Mouse (Mus musculus) spleen, embryonic (tissue): ENCODE measurements around the gene 1700001K19Rik.

ENCODE experiments used
- CTCF ChIA-PET: fragments of 350-600 bp; sonication (Branson Sonifier 250); formaldehyde crosslinking; loops from one replicate; lab custom pipeline; 2022; lab: Charles Lee

The 1700001K19Rik gene

DNA sequence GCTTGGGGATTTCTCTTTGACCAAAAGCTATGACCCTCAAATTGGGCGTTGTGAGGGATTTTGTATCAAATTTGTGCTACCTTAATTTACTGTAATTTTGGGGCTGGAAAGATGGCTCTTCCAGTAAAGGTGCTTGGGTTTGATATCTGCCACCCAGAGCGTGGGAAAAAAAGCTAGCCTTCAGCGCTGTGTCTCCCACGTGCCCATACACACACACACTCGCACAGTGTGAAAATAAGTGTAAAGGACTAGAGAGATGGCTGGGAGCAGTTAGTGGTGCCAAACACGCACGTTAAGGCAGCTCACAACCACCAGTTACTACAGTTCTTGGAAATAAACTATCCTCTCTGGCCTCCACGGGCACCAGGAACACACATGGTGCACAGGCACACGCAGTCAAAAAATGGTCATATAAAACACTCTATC lies 14.6 kb upstream of the 1700001K19Rik start:
- CTCF ChIA-PET: interaction anchor here (1.3 kb wide), 1 partner anchor 146 kb away, joined by 3 read pairs; no protein-coding TSS in a partner anchor

DNA sequence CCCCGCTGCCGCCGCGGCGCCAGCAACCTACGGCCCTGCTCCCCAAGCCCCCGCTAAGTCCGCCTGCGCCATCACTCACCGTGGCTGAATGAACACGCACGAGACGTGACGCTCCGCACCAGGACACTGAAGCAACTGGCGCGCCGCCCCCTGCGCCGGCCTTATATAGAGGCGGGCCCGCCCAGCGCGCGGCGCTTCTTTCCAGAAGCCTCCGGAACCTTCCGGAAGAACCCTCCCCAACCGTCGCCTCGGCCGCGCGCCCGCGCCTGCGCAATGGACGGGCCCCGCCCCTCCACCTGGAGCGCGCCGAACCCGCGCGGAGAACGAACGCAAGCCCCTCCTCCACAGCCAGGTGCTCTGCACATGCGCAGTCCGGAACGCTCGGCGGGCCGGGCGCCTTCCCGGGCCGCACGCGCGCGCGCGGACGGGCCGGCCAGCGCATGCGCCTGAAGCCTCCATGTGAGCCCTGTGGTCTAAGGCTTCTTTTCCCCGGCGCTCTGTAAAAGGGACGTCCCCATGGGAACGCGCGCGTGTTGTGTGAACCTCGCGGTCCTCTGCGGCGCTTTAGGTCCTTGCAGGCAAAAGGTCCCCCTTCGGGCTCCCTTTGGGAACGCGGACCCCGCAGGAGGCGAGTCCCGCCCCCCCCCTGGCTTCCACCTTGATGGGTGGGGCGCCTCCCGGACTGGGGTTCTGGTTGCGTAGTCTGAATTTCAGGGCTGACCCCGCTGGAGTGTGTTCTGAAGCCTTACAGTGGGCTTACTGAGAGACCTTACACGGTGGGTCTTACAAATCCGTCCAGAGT lies 14.0 kb upstream of the 1700001K19Rik start:
- CTCF ChIA-PET: interaction anchor here (0.5 to 1.3 kb wide), 2 partner anchors 85 to 147 kb away, joined by 3 to 5 read pairs; no protein-coding TSS in a partner anchor

DNA sequence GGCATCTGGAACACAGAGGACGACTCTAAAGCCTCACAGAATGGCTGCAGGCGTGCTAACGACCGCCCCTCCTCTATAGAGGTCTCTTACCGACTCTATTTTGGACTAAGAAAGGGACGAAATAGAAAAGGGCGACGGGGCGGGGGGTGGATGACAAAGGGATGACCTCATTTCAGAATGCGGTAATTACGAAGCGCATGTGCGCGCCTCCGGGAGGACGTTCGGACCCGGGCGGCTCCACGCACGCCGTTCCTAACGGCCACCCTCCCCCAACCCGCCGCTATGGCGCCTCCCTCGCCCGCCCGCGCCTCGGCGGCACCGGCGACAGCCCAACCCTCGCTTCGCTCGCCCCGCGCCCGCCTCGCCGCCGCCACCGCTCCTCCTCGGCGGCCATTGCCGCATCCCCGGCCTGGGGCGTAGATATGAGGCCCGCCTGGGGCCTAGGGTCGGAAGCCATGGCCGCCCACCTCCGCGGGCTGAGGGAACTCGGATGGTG lies 13.3 kb upstream of the 1700001K19Rik start:
- CTCF ChIA-PET: no interaction called here

DNA sequence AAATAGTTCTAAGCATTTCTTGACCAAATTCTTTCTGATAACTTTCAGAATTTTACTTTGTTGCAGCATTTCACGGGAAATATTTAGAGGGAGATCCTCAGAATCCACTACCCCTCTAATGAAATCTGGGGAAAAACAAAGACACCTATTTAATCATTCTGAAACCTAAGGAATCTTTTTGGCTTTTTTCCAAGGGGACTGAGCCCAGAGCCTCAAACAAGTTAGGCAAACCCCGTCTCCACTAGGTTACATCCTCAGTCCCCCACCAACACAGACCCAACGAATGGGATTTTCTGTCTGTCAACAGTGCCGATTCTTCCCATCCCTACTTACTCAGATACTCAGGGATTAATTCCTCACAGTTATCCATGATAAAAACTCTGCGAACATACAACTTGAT lies 11.0 kb upstream of the 1700001K19Rik start:
- CTCF ChIA-PET: interaction anchor here (0.6 kb wide), 1 partner anchor 17 kb away, joined by 3 read pairs; no protein-coding TSS in a partner anchor

DNA sequence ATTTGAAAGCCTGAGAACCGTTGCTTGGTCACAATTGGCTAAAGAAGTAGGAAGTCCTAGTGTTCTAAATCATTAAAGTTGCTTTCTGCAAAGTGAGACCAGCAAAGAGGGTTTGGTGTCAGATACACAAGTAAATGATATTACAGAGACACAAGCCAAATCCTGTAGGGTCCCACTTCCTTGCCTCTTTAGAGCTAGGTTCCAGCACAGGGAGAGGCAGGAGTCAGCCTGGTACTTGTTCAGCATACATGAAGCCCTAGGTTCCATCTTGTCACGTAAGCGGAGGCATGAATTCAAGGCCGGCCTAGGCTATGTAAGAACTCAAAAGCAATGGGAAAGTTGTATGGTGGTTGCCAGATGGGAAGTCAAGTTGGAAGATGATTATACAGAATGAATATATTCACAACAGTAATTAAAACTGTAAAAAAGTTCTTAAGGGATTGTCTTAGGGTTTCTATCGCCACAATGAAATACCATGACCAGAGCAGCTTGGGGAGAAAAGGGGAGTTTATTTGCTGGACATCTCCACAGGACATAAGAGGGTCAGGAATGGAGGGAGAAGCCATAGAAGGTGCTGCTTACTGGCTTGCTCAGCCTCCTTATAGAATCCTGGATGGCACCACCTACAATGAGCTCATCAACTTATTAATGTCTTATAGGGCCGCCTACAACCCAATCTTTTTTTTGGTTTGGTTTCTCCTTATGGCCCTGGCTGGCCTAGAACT lies 7.7 kb upstream of the 1700001K19Rik start:
- CTCF ChIA-PET: interaction anchor here (0.6 kb wide), 1 partner anchor 36 kb away, joined by 6 read pairs; no protein-coding TSS in a partner anchor

DNA sequence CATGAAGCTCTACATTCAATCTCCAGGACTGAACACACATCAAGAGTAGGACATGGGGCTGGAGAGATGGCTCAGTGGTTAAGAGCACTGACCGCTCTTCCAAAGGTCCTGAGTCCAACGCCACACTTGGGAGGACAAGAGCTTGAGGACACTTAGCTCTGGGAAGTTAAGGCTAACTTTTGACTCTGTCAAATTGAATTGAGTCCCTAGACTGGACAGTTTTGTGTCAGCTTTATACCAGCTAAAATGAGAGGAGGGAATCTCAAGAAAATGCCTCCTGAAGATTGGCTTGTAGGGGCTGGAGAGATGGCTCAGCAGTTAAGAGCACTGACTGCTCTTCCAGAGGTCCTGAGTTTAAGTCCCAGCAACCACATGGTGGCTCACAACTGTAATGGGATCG lies 6.5 kb upstream of the 1700001K19Rik start:
- CTCF ChIA-PET: interaction anchor here (0.6 kb wide), 1 partner anchor 335 kb away, joined by 5 read pairs; no protein-coding TSS in a partner anchor

DNA sequence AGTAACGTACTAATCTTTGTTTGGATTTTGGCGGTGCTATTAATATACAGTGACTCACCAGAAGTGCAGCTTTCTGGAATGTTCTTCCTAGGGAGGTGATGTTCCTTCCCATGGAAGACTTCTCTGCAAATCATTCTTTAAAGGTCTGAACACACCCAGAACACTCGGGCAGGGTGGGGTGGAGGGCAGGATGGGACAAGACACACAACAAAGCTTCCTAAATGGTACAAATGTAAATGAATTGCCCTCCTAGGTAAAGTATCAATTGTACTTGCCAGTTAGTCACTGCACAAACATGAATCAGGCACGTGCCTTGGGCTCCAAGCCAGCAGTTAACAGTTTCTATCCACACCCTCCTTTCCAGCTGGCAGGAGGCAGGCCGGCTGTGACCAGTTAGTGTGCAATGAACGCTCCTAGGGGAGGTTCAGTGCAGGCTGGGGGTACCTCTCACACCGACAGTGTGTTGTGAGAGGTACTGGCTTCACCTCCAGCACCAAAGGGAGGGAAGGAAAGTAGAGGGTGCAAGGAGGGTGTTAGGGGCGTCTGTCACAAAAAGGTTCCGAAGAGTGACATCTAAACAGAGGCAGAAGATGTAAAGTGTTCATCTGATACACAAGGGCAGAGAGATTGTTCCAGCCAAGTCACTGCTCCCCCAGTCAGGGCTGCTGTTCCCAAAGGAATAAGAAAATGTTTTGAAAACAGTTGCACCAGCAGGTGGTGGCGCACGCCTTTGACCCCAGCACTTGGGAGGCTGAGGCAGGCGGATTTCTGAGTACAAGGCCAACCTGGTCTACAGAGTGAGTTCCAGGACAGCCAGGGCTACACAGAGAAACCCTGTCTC lies 5.7 kb upstream of the 1700001K19Rik start:
- CTCF ChIA-PET: interaction anchor here (0.6 kb wide), 1 partner anchor 336 kb away, joined by 5 read pairs; no protein-coding TSS in a partner anchor

DNA sequence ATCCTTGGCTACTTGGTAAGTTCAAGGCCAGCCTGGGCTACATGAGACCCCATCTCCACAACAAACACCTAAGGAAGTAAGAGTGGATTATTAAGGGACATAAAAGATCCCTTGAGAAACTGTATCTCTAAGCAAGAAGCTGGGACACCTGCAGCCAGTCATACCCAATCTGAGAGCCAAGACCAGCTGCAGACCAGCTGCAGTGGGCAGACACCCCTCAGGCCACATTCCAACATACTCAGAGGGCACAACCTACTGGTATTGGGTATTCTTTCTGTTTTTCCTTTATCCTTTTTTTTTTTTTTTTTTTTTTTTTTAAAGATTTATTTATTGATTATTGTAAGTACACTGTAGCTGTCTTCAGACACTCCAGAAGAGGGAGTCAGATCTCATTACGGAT lies 1.2 kb upstream of the 1700001K19Rik start:
- CTCF ChIA-PET: interaction anchor here (0.6 kb wide), 1 partner anchor 82 kb away, joined by 5 read pairs; no protein-coding TSS in a partner anchor

DNA sequence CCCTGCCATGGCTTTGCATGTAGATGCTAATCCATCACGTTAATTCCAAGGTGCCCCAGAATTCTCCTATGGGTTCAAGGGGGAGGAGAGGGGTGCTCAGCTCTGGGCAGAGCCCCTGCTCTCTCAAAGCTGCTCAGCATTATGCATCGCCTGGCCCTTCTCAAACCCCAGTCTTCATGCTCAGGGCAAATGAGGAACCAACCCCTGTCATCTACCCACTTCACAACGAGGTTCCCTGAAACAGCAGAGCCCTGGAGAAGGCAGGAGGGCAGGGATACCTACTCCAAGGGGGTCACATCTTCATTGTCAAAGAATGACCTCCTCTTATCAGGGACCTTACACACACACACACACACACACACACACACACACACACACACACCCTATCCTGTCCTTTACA lies 541 bp downstream of the 1700001K19Rik start:
- CTCF ChIA-PET: no interaction called here

DNA sequence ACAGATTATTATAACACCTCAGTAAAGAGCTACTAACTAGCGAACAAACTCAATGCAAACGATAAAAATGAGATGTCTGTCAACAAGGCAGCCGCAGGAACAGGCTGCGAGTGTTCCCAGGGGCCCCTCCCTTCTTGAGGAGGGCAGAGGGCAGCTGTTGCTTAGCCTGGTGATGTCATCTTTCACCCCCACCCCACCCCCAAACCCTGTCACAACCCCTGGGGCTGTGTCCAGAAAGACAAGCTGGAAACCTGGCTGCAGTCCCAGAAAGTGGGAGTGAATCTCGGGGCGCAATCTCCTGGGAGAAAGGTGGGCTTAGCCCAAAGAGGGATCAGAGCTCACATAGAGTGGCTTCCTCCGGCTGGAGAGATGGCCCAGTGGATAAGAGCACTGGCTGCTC lies 1.2 kb downstream of the 1700001K19Rik start:
- CTCF ChIA-PET: no interaction called here

DNA sequence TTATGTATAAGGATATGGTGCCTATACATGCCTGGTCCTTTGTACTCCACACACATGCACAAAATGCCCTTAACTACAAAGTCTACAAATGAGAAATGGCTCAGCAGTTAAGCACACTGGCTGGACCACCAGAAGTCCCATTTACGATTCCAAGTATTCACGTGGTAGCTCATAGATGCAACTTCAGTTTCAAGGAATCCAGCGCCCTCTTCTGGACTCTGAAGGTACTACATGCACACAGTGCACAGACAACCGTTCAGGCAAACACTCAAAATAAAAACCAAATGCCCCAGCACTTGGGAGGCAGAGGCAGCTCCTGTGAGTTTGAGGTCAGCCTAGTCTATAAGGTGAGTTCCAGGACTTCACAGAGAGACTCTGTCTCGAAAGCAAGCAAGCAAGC lies 8.2 kb downstream of the 1700001K19Rik start:
- CTCF ChIA-PET: no interaction called here

DNA sequence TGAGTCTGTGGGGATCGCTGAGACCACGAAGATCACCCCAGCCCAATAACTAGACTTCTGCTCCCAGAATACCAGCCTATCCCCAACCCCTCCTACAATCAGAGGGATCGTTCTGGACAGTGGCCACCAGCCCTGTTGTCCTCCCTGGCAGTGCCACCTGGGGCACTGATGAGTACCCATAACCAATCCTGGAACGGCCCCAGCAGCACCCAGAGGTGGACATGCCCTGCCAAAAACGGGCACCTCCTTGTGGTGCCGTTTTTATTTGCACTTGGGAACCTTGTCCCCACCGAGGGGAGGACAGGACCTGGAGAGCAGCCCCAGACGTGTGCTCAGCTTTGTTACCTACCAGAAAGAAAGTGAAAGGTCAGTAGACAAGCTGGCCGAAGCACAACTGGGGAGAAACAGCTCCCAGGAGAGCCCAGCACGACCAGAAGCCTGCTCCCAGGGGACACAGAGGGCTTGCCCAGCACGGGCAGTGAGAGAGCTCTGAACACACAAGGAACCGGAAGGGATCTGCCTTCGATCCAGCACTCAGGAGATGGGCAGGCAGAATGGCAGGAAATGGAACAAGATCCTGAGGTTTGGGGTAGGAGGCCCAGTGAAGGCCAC lies 14.8 kb downstream of the 1700001K19Rik start:
- CTCF ChIA-PET: interaction anchor here (0.7 kb wide), 1 partner anchor 33 kb away, joined by 7 read pairs; no protein-coding TSS in a partner anchor

DNA sequence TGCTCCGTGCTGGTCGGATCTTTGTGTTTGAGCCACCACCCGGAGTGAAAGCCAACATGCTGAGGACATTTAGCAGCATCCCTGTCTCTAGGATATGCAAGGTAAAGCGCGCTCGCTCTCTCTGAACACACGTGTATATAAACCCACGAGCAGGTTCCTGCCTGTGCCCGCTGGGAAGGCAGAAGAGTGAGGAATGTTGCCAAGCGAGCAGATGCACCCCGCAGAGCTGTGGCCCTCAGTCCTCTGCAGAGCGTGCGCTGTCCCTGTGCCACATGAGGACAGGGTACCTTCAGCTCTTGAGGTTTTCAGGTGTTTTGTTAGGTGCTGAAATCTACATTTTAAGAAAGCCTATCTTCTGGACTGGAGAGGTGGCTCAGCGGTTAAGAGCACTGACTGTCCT lies 20.7 kb downstream of the 1700001K19Rik start:
- CTCF ChIA-PET: no interaction called here

DNA sequence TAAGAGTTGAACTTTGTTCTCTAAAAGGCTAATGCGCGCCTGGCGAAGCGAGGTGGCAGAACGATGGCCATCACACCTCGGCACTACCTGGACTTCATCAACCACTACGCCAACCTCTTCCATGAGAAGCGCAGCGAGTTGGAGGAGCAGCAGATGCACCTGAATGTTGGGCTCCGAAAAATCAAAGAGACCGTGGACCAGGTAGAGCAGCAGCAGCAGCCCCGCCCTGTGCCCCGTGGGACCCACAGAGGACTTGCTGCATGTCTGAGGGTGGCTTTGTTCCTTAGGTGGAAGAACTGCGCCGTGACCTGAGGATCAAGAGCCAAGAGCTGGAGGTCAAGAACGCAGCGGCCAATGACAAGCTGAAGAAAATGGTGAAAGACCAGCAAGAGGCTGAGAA lies 31.0 kb downstream of the 1700001K19Rik start:
- CTCF ChIA-PET: no interaction called here

DNA sequence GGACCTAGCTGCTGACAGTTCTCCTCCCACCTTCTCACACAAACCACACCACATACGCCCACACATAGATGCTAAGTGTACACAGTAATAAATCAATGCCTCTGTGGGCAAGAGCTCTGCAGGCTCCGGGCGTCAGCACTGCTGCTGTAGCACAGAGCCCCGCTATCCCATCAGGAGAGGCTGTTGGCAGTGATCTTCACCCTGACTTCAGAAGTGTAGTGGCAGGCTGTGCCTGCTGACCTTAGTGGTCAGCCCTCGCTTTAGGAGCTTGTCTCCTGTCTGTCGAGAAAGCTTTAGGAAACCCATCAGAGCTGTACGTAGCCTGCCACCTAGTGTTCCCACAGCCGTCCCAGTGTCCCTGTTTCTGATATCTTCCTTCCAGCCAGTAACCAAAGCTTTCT lies 32.2 kb downstream of the 1700001K19Rik start:
- CTCF ChIA-PET: no interaction called here

DNA sequence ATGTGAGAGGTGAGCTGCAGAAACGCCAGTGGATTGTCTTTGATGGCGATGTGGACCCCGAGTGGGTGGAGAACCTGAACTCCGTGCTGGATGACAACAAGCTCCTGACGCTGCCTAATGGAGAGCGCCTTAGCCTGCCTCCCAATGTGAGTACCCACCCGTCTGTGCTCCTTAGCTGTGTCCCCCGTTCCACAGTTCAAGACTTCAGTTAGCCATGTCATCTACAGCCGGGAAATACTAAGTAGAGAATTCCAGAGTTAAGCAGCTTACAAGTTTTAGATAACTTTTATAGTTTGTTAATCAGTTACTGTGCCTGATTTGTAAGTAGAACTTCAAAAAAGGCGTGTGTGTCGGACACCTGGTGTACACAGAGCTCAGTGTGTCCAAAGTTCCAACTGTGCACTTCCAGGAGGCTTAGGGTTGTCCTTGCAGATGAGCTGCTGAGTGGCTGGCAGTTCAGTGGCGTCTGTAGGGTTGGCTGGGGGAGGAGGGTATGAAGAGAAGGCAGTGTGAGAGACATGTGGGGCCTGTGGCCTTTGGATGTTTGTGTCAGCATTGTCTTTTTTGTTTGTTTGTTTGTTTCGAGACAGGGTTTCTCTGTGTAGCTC lies 44.8 kb downstream of the 1700001K19Rik start:
- CTCF ChIA-PET: no interaction called here

DNA sequence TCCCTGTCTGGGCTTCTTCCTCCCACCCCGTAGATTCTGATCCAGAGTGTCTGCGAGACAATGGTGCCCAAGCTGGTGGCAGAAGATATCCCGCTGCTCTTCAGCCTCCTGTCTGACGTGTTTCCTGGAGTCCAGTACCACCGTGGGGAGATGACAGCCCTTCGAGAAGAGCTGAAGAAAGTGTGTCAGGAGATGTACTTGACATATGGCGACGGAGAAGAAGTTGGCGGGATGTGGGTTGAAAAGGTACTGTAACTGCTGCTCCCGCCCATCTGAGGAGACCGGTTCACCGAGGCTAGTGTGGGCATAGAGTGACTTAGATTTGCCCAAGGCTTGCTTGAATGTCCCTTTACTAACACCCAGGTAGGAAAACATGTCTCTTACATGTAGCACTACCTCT lies 46.1 kb downstream of the 1700001K19Rik start:
- CTCF ChIA-PET: no interaction called here

DNA sequence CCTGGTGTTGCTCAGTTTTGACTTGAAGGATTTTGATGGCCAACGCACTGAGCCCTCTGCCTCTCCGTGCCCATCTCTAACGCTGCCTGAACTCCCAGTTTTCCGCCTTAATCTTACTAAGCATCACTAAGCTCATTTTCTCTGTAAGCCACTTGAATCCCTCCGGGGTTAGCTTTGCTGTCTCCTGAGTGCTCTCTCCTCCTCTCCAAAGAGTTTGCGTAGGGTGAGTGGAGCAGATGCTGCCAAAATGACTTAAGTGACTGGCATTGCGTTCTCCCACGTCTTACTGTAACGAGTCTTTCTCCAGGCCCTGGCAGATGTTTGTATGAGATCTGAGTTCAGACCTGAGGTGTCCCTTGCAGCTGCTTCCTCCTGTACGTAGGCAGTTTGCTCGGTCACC lies 52.4 kb downstream of the 1700001K19Rik start:
- CTCF ChIA-PET: no interaction called here
